Mouse (Mus musculus) CH12.LX (cell line): Measurements from ENCODE around the gene Zfp663. TPM values are rescaled to one million over a fixed set of nuclear protein-coding genes. Genes with fewer than 3 reads are reported as not detected.

Experiments
- DNase-seq: peaks from one replicate; pipeline ENCODE4 v3.0.0-alpha.2; 2013; ENCODE audit errors: extremely low read depth
- H3K27ac ChIP-seq: 2 replicates; pipeline ENCODE4 v1.5.1; 2012; ENCODE audit warnings: low read depth, mild to moderate bottlenecking, control low read depth, moderate library complexity; ENCODE audit not compliant: insufficient read depth
- H3K27me3 ChIP-seq: replicated peaks from 2 replicates; pipeline ENCODE3; 2012; ENCODE audit warnings: inconsistent platforms
- H3K36me3 ChIP-seq, 2 experiments: replicated peaks in 1 of 2; 2 replicates each; pipeline versions ENCODE3 to v1.6.1; 2012; ENCODE audit warnings: inconsistent platforms in 1 of 2, low read length in 1 of 2, mild to moderate bottlenecking in 1 of 2, mixed read lengths in 1 of 2, moderate library complexity in 1 of 2; ENCODE audit not compliant: control insufficient read depth in 1 of 2, insufficient read depth in 1 of 2
- H3K4me1 ChIP-seq, 2 experiments: 2 replicates each; pipeline ENCODE4 v1.6.1; 2012; ENCODE audit warnings: inconsistent platforms in 1 of 2, moderate library complexity in 1 of 2; ENCODE audit not compliant: insufficient read depth in 2 of 2, control insufficient read depth in 1 of 2
- H3K4me2 ChIP-seq: 2 replicates; pipeline ENCODE4 v1.6.1; 2012; ENCODE audit warnings: low read depth, mild to moderate bottlenecking, control low read depth; ENCODE audit not compliant: poor library complexity, insufficient read depth, severe bottlenecking
- H3K4me3 ChIP-seq, 3 experiments: fragments of 150-350 bp in 1 of 3; sonication (generic) in 1 of 3; replicated peaks in 1 of 3; 2 replicates each; pipeline versions ENCODE3 to v1.5.1; 2011 to 2012; ENCODE audit warnings: low read depth in 2 of 3, low read length in 2 of 3, mild to moderate bottlenecking in 2 of 3, moderate library complexity in 2 of 3, control low read depth in 1 of 3, improper control_type of control experiment in 1 of 3, inconsistent platforms in 1 of 3, mixed read lengths in 1 of 3; ENCODE audit not compliant: poor library complexity in 1 of 3
- H3K79me2 ChIP-seq: replicated peaks from 2 replicates; pipeline ENCODE4 v1.6.1; 2012; ENCODE audit warnings: mild to moderate bottlenecking, moderate library complexity; ENCODE audit not compliant: control insufficient read depth, poor library complexity, insufficient read depth, severe bottlenecking; ENCODE audit errors: extremely low read depth
- H3K9ac ChIP-seq: 2 replicates; pipeline ENCODE4 v1.6.1; 2012; ENCODE audit warnings: low read depth, mild to moderate bottlenecking, control low read depth, moderate library complexity; ENCODE audit not compliant: insufficient read depth
- H3K9me3 ChIP-seq: replicated peaks from 2 replicates; pipeline ENCODE3; 2012; ENCODE audit warnings: low read length, inconsistent platforms, mixed read lengths
- BHLHE40 ChIP-seq: IDR thresholded peaks from 2 replicates; pipeline ENCODE4 v1.6.1; 2011; ENCODE audit warnings: mild to moderate bottlenecking, low read depth, low read length, improper control_type of control experiment
- CHD1 ChIP-seq: IDR thresholded peaks from 2 replicates; pipeline ENCODE4 v1.6.1; 2012; ENCODE audit warnings: low read depth, low read length, improper control_type of control experiment, inconsistent platforms
- CTCF ChIP-seq, 2 experiments: IDR thresholded peaks in 1 of 2; conservative IDR thresholded peaks in 1 of 2; 2 replicates each; pipeline ENCODE4 v1.5.1; 2011 to 2012; ENCODE audit warnings: low read depth in 2 of 2, low read length in 2 of 2, improper control_type of control experiment in 1 of 2, inconsistent platforms in 1 of 2, mild to moderate bottlenecking in 1 of 2, moderate library complexity in 1 of 2
- EP300 ChIP-seq: IDR thresholded peaks from 2 replicates; pipeline ENCODE4 v1.6.1; 2011; ENCODE audit warnings: low read length, improper control_type of control experiment
- HCFC1 ChIP-seq: IDR thresholded peaks from 2 replicates; pipeline ENCODE4 v1.6.1; 2012; ENCODE audit warnings: low read depth, mild to moderate bottlenecking, inconsistent platforms, low read length, improper control_type of control experiment
- IRF4 ChIP-seq: IDR thresholded peaks from 2 replicates; pipeline ENCODE4 v1.6.1; 2014; ENCODE audit warnings: low read depth, mild to moderate bottlenecking, inconsistent platforms, low read length, improper control_type of control experiment
- JUN ChIP-seq: IDR thresholded peaks from 2 replicates; pipeline ENCODE4 v1.6.1; 2011; ENCODE audit warnings: low read depth, mild to moderate bottlenecking, low read length, improper control_type of control experiment, moderate library complexity; ENCODE audit not compliant: insufficient read depth
- MXI1 ChIP-seq: IDR thresholded peaks from 2 replicates; pipeline ENCODE4 v1.6.1; 2011; ENCODE audit warnings: mild to moderate bottlenecking, low read depth, low read length, improper control_type of control experiment
- NRF1 ChIP-seq: IDR thresholded peaks from 2 replicates; pipeline ENCODE4 v1.6.1; 2014; ENCODE audit warnings: low read depth, mild to moderate bottlenecking, inconsistent platforms, low read length, improper control_type of control experiment, moderate library complexity
- PAX5 ChIP-seq: IDR thresholded peaks from 2 replicates; pipeline ENCODE4 v1.6.1; 2012; ENCODE audit warnings: low read length, inconsistent platforms, mixed read lengths
- POLR2AphosphoS2 ChIP-seq: IDR thresholded peaks from 2 replicates; pipeline ENCODE4 v1.6.1; 2011; ENCODE audit warnings: low read depth, low read length, improper control_type of control experiment
- TCF12 ChIP-seq: IDR thresholded peaks from 2 replicates; pipeline ENCODE4 v1.6.1; 2014; ENCODE audit warnings: low read depth, mild to moderate bottlenecking, inconsistent platforms, low read length, improper control_type of control experiment
- UBTF ChIP-seq: IDR thresholded peaks from 2 replicates; pipeline ENCODE4 v1.6.1; 2012; ENCODE audit warnings: low read depth, mild to moderate bottlenecking, inconsistent platforms, low read length, improper control_type of control experiment, moderate library complexity
- USF1 ChIP-seq: IDR thresholded peaks from 2 replicates; pipeline ENCODE4 v1.6.1; 2014; ENCODE audit warnings: low read depth, mild to moderate bottlenecking, inconsistent platforms, low read length, improper control_type of control experiment
- USF2 ChIP-seq: conservative IDR thresholded peaks from 2 replicates; pipeline ENCODE4 v1.6.1; 2011; ENCODE audit warnings: low read depth, low read length, improper control_type of control experiment
- ZC3H11A ChIP-seq: IDR thresholded peaks from 2 replicates; pipeline ENCODE4 v1.6.1; 2012; ENCODE audit warnings: low read depth, mild to moderate bottlenecking, inconsistent platforms, low read length, improper control_type of control experiment
- ZKSCAN1 ChIP-seq: IDR thresholded peaks from 2 replicates; pipeline ENCODE4 v1.6.1; 2012; ENCODE audit warnings: low read depth, inconsistent platforms, low read length, improper control_type of control experiment, borderline replicate concordance
- dilution Hi-C: fragments of 300-500 bp; cut with MboI; formaldehyde crosslinking; loops from 2 replicates; pipeline ENCODE4 v1.14.3; 2020; ENCODE audit warnings: low sequenced_read_pairs; ENCODE audit not compliant: extremely low pct_unique_long_range_greater_than_20kb, extremely low pct_ligation_motif_present
- in situ Hi-C: fragments of 300-500 bp; cut with MboI; formaldehyde crosslinking; loops from 3 replicates; pipeline ENCODE4 v1.14.3; 2019; ENCODE audit warnings: low sequenced_read_pairs, low pct_ligation_motif_present, low pct_unique_long_range_greater_than_20kb, mixed read lengths
- polyA plus RNA-seq: library from polyadenylated mRNA; unstranded; fragments of >175 nt; gene quantifications from 2 replicates; pipeline ENCODE4 v1.2.1, GENCODE M21; 2012; ENCODE audit warnings: low read depth; ENCODE audit not compliant: insufficient read length
- total RNA-seq, 2 experiments: library from RNA; depleted of rRNA; stranded (reverse); fragments of 300-350 nt in 1 of 2; fragments of >200 nt in 1 of 2; gene quantifications; 2 replicates each; pipeline ENCODE4 v1.2.3; 2012 to 2014

The Zfp663 gene
- total and polyA plus RNA-seq, 3 experiments: not detected

- Histone ChIP-seq H3K4me3 (no peak within 1 kb of the TSS), H3K27ac (no peak within 1 kb of the TSS), H3K27me3 (peaks cover 81% of the 10 kb centered on the region), H3K9ac (no peak within 1 kb of the TSS), H3K36me3 (no peaks in the 10 kb centered on the region)
- dilution Hi-C loops: no loop called here
- TF ChIP-seq CTCF (conservative IDR thresholded peaks at IDR 0.05 in 1 of 2, IDR thresholded peaks at IDR 0.05 in 1 of 2; ENCODE audit: low read depth in 2 of 2, low read length in 2 of 2) (no peak), ZC3H11A (no peak), NRF1 (no peak), MXI1 (no peak), ZKSCAN1 (no peak)
- TF ChIP-seq, all 38 proteins: peak for 0
- Histone ChIP-seq H3K9me3 (peaks cover 3% of the 10 kb centered on the region), H3K4me2 (no peak within 1 kb of the TSS), H3K4me1 (no peaks in the 10 kb centered on the region; a peak in 1 of 4 replicates), H3K79me2 (no peaks in the 10 kb centered on the region)
- in situ Hi-C loops: no loop called here
- no peak for DNase-seq
Measured at GRCm38 (mm10) chr2:165387844-165388495, 19.4 kb upstream of the Zfp663 start, which contains the start of gene Zfp334. Gene Zfp334, minus strand, starts transcription at chr2:165388259.

GRCm38 (mm10) chr2:165387370-165387769 lies 18.8 kb upstream of the Zfp663 start:
- dilution Hi-C loops: no loop called here
- no peak overlapping the region for H3K9ac ChIP-seq
- H3K79me2 ChIP-seq: no peaks in the 10 kb centered on the region
- H3K4me1 ChIP-seq: no peaks in the 10 kb centered on the region
- no peak for TF ChIP-seq IRF4
- no peak for TF ChIP-seq USF2
- TF ChIP-seq ZKSCAN1: no peak
- TF ChIP-seq BHLHE40: no peak
- no peak for TF ChIP-seq USF1
- TF ChIP-seq POLR2AphosphoS2: no peak
- TF ChIP-seq PAX5: no peak
- TF ChIP-seq NRF1: no peak
- TF ChIP-seq UBTF: no peak
- TF ChIP-seq HCFC1: no peak
- TF ChIP-seq CHD1: no peak
- no peak for TF ChIP-seq TCF12
- TF ChIP-seq CTCF (conservative IDR thresholded peaks at IDR 0.05 in 1 of 2, IDR thresholded peaks at IDR 0.05 in 1 of 2; ENCODE audit: low read depth in 2 of 2, low read length in 2 of 2): no peak
- no peak for TF ChIP-seq EP300
- no peak for TF ChIP-seq JUN
- no peak overlapping the region for H3K27ac ChIP-seq
- peaks cover 3% of the 10 kb centered on the region for H3K9me3 ChIP-seq
- H3K27me3 ChIP-seq: peaks cover 79% of the 10 kb centered on the region
- no peaks in the 10 kb centered on the region for H3K36me3 ChIP-seq
- in situ Hi-C loops: no loop called here
- H3K4me2 ChIP-seq: no peak overlapping the region
- H3K4me3 ChIP-seq: no peak overlapping the region
- no peak for DNase-seq
